Mouse (Mus musculus) embryonic facial prominence, embryonic 12.5 days (tissue): Measurements from ENCODE around the gene Slc25a54. TPM values are rescaled to one million over a fixed set of nuclear protein-coding genes. Genes with fewer than 3 reads are reported as not detected.

ENCODE experiments used
- ATAC-seq: fragments of 200-750 bp; cut with Nextera tagmentation; 2 replicates; pipeline ENCODE4 v1.8.0; 2017; ENCODE audit not compliant: insufficient number of reproducible peaks, insufficient read depth, low FRiP score, low TSS enrichment
- H3K27ac ChIP-seq: fragments of 300-500 bp; sonication (generic); 2 replicates; pipeline ENCODE4 v1.5.1; 2016; ENCODE audit warnings: mild to moderate bottlenecking
- H3K27me3 ChIP-seq: fragments of 300-500 bp; sonication (generic); 2 replicates; pipeline ENCODE4 v1.6.1; 2016; ENCODE audit warnings: mild to moderate bottlenecking, moderate library complexity
- H3K36me3 ChIP-seq: fragments of 300-500 bp; sonication (generic); 2 replicates; pipeline ENCODE4 v1.6.1; 2016; ENCODE audit warnings: mild to moderate bottlenecking
- H3K4me1 ChIP-seq: fragments of 300-500 bp; sonication (generic); 2 replicates; pipeline ENCODE4 v1.6.1; 2016
- H3K4me2 ChIP-seq: fragments of 300-500 bp; sonication (generic); replicated peaks from 2 replicates; pipeline ENCODE4 v1.6.1; 2016; ENCODE audit warnings: mild to moderate bottlenecking, moderate library complexity
- H3K4me3 ChIP-seq: fragments of 300-500 bp; sonication (generic); 2 replicates; pipeline ENCODE4 v1.5.1; 2016; ENCODE audit warnings: mild to moderate bottlenecking
- H3K9ac ChIP-seq: fragments of 300-500 bp; sonication (generic); 2 replicates; pipeline ENCODE4 v1.6.1; 2016; ENCODE audit warnings: mild to moderate bottlenecking, moderate library complexity
- H3K9me3 ChIP-seq: fragments of 300-500 bp; sonication (generic); 2 replicates; pipeline ENCODE4 v1.6.1; 2016; ENCODE audit warnings: mild to moderate bottlenecking, moderate library complexity
- WGBS: fragments of 180-500 bp; shearing (Covaris S2); methylation state at CpG from one replicate; pipeline ENCODE4 v1.1.7; 2016; 5-methylcytosine and 5-hydroxymethylcytosine counted together
- polyA plus RNA-seq: library from polyadenylated mRNA; unstranded; fragments of >200 nt; fragmentation: Nextera tagmentation; extraction: Ambion mirVana; gene quantifications from 2 replicates; pipeline ENCODE4 v1.2.1, GENCODE M21; 2016

The Slc25a54 gene
- polyA plus RNA-seq, 1 experiment from 2014 or later = not detected

DNA sequence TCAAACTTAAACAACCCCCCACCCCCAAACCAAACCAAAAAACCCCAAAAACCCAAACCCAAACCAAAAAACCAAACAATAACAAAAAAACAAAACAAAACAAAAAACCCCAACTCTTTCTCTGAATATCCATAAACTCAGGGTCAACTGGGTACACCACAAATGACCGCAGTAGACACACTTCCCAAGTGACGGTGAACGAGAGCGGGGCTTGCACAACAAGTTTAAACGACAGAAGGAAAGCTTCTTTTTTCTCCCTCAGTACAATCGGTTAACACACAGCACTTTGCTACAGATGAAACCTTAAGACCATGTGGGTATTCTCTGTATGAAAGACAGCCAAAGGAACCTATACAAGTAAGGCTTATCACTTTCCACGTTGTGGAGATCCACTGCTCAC, 17.9 kb upstream of the Slc25a54 start:
- no peaks in the 10 kb centered on the region for H3K4me1 ChIP-seq
- H3K9me3 ChIP-seq = no peaks in the 10 kb centered on the region
- no peak for ATAC-seq
- WGBS = 79% methylated on average over 7 of the region's 7 CpGs
- H3K9ac ChIP-seq = no peak overlapping the region
- H3K27ac ChIP-seq = no peak overlapping the region
- H3K4me3 ChIP-seq = no peak overlapping the region
- no peak overlapping the region for H3K4me2 ChIP-seq
- H3K36me3 ChIP-seq = no peaks in the 10 kb centered on the region
- no peaks in the 10 kb centered on the region for H3K27me3 ChIP-seq

- no peak overlapping the region for H3K4me2 ChIP-seq
- H3K36me3 ChIP-seq = no peaks in the 10 kb centered on the region
- WGBS = 3% methylated on average over 6 of the region's 6 CpGs
- no peak overlapping the region for H3K9ac ChIP-seq
- H3K9me3 ChIP-seq = no peaks in the 10 kb centered on the region
- H3K4me1 ChIP-seq = no peaks in the 10 kb centered on the region
- H3K27me3 ChIP-seq = no peaks in the 10 kb centered on the region
- no peak overlapping the region for H3K27ac ChIP-seq
- ATAC-seq = no peak
- no peak overlapping the region for H3K4me3 ChIP-seq
These were observed 17.3 kb upstream of the Slc25a54 start for GRCm38 (mm10) chr3:109062989-109063388.

DNA sequence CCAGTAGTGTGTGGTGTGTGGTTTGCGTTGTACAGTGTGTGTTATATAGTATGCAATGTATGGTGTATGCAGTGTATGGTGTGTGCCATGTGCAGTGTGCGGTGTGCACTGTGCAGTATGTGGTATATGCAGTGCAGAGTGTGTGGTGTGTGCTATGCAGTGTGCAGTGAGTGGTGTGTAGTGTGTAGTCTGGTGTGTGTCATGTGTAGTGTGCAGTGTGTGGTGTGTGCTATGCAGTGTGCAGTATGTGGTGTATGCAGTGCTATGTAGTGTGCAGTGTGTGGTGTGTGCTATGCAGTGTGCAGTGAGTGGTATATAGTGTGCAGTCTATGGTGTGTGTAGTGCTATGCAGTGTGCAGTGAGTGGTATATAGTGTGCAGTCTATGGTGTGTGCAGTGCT, 4.1 kb downstream of the Slc25a54 start:
- no peaks in the 10 kb centered on the region for H3K27me3 ChIP-seq
- H3K4me1 ChIP-seq = no peaks in the 10 kb centered on the region
- H3K27ac ChIP-seq = no peak overlapping the region
- H3K9ac ChIP-seq = no peak overlapping the region
- H3K4me2 ChIP-seq = no peak overlapping the region
- H3K36me3 ChIP-seq = no peaks in the 10 kb centered on the region
- no peak overlapping the region for H3K4me3 ChIP-seq
- ATAC-seq = peak; percentile 74
- 87% methylated on average over 2 of the region's 2 CpGs for WGBS
- H3K9me3 ChIP-seq = no peaks in the 10 kb centered on the region

DNA sequence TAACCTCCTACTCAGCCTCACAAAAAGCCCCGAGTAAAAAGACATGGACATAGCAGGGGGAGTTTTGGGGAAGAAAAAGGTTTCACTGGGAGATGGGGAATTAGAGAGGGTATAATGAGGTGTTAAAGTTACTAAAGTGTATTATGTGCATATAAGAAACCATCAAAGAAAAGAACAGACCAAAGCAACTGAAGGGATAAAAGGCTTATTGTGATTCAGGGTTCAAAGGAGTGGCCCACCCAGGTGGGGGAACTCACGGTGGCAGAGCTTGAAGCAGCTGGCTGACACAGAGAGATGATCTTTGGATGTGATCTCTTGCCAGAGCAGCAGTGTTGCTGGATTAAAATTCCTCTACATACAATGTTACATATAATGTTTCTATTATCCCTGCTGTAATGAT, 8.2 kb downstream of the Slc25a54 start:
- 16% methylated on average over 2 of the region's 2 CpGs for WGBS
- H3K4me3 ChIP-seq = no peak overlapping the region

GRCm38 (mm10) chr3:109104702-109105101, 24.4 kb downstream of the Slc25a54 start:
- no peaks in the 10 kb centered on the region for H3K9me3 ChIP-seq
- no peak overlapping the region for H3K9ac ChIP-seq
- H3K27me3 ChIP-seq = no peaks in the 10 kb centered on the region
- WGBS = 33% methylated on average over 8 of the region's 8 CpGs
- no peak overlapping the region for H3K4me3 ChIP-seq
- 0 out of 2 replicates have a peak, but pooled peaks cover 3% of the 10 kb centered on the region for H3K4me1 ChIP-seq
- H3K4me2 ChIP-seq = no peak overlapping the region
- no peak overlapping the region for H3K27ac ChIP-seq
- ATAC-seq = 0 out of 2 replicates have a peak, but pooled peaks have one; percentile 28
- no peaks in the 10 kb centered on the region for H3K36me3 ChIP-seq

More for the DNA sequence above, 8.2 kb downstream of the Slc25a54 start:
- Histone ChIP-seq H3K4me2 (no peak overlapping the region), H3K27ac (no peak overlapping the region), H3K9ac (no peak overlapping the region), H3K27me3 (no peaks in the 10 kb centered on the region), H3K4me1 (no peaks in the 10 kb centered on the region), H3K9me3 (no peaks in the 10 kb centered on the region), H3K36me3 (no peaks in the 10 kb centered on the region)
- no peak for ATAC-seq

DNA sequence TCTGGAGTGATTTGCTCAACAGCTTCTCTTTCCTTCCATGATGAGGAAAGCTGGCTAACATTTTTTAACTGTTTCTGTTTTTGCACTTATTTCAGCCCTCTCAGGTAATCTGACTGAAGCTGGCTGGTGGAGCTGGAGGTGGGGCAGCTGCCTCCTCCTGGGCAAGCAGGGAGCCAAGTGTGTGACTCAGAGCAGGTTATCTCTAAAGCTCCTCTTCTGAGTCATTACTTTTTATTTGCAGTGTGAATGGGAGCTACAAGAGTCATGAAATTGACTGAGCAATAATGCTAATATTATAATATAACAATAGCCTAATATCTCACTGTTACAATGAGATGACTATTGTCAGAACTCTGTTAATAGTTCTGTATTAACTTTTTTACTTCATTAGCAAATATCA, 36.9 kb downstream of the Slc25a54 start:
- H3K4me1 ChIP-seq = no peaks in the 10 kb centered on the region
- H3K4me2 ChIP-seq = no peak overlapping the region
- H3K36me3 ChIP-seq = no peaks in the 10 kb centered on the region
- H3K27me3 ChIP-seq = no peaks in the 10 kb centered on the region
- no peaks in the 10 kb centered on the region for H3K9me3 ChIP-seq
- no peak overlapping the region for H3K27ac ChIP-seq
- no peak overlapping the region for H3K9ac ChIP-seq
- ATAC-seq = no peak
- H3K4me3 ChIP-seq = no peak overlapping the region

GRCm38 (mm10) chr3:109119562-109119961, 39.3 kb downstream of the Slc25a54 start:
- Histone ChIP-seq H3K4me1 (peaks cover 9% of the 10 kb centered on the region), H3K4me3 (no peak overlapping the region), H3K27ac (no peak overlapping the region), H3K9ac (no peak overlapping the region), H3K9me3 (no peaks in the 10 kb centered on the region), H3K36me3 (no peaks in the 10 kb centered on the region), H3K27me3 (no peaks in the 10 kb centered on the region), H3K4me2 (no peak overlapping the region)
- ATAC-seq = no peak
- 80% methylated on average over 5 of the region's 5 CpGs for WGBS

DNA sequence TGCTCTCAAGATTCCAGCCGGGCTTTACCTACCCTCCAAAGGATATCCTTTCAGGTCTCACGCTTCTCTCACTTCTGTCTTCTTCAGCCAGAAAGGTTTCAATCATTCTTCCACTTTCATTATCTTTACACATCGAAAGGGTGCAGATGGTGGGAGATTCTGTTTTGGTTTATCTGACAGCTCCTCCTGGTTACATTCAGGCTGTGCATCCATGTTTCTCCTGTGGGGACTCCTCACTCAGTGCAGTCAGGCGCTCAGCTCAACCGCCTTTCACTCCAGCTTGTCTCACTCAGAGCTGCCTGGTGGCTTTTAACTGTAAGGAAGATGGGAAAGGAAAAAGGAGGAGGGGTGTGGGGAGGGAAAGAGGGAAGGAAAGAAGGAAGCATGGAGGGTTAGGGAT, 39.7 kb downstream of the Slc25a54 start:
- no peak for ATAC-seq
- Histone ChIP-seq H3K27ac (no peak overlapping the region), H3K27me3 (no peaks in the 10 kb centered on the region), H3K4me2 (no peak overlapping the region), H3K9ac (no peak overlapping the region), H3K4me3 (no peak overlapping the region), H3K9me3 (no peaks in the 10 kb centered on the region), H3K4me1 (peaks cover 9% of the 10 kb centered on the region), H3K36me3 (no peaks in the 10 kb centered on the region)
- WGBS = 85% methylated on average over 5 of the region's 5 CpGs

DNA sequence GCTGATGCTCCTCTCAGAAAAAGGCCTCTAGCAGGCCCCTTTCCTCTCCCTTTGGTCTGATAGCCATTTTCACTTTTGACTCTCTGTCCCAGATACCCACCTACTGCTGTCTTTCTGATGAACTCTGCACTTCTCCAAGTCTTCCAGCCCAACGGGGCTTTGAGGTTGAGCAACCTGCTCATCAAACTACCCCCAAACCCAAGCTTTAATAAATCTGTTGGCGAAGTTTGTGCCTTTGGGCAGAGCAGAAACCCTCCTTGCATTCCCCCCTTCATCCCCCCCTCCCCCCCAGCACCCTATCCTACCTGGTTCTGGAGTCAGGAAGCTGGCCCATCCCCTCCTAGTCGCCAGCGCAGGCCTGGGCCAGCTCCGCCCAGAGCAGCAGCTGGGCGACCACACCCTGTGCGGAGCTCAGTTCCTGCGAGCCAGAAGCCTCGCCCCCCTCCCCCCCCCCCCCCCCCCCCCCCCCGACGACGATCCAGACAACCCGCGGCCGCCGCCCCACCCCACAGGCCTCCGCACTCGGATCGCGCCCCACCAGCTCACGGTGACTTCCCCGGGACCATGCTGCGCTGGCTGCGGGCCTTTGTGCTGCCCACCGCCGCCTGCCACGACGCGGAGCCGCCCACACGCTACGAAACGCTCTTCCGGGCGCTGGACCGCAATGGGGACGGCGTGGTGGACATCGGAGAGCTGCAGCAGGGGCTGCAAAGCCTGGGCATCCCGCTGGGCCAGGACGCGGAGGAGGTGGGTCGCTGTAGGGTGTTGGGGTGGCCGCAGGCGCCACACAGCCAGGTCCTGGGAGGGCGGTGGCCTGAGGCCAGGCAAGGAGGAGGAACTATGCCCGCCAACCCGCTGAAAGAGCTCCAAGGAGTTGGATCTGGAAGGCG, 42.6 kb downstream of the Slc25a54 start, which contains the start of gene Slc25a24:
Gene Slc25a24, plus strand, starts transcription at position 509 of the 890 bp plus-strand sequence.
- peak within 1 kb of the TSS; percentile 86 for H3K27ac ChIP-seq
- WGBS = 2% methylated on average over 37 of the region's 49 CpGs
- peak; percentile 96 for ATAC-seq

DNA sequence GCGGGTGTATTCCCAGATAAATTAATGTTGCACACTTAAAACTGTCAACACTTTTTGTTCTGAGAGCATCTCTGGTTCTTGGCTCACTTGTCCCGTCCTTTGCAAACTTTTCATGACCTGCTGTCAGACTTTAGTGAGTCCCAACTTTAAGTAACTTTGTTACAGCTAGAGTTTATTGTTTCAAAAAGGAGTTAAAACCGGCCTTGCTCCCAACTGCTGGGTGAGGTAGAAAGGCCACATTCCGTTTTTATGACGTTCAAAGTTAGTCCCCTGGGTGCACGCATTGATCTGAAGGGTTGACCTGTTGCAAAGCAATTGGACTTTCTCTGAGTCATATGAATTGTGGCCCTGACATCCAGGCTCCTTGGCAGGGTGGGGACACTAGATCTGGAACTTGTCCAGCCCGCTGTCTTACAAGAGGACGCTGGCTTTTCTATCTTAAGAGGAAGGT, 43.3 kb downstream of the Slc25a54 start:
- no peak for ATAC-seq
- peak overlapping the region; percentile 81 for H3K9ac ChIP-seq
- peak overlapping the region; percentile 86 for H3K27ac ChIP-seq
- H3K4me1 ChIP-seq = peaks cover 13% of the 10 kb centered on the region
- WGBS = 10% methylated on average over 8 of the region's 8 CpGs
- no peaks in the 10 kb centered on the region for H3K9me3 ChIP-seq
- peak overlapping the region; percentile 65 for H3K4me2 ChIP-seq
- H3K4me3 ChIP-seq = peak overlapping the region; percentile 71
- H3K36me3 ChIP-seq = peaks cover 6% of the 10 kb centered on the region; the same call in 1 of the 2 replicates
- no peaks in the 10 kb centered on the region for H3K27me3 ChIP-seq

More for the DNA sequence above, 42.6 kb downstream of the Slc25a54 start, which contains the start of gene Slc25a24:
- H3K36me3 ChIP-seq = peaks cover 6% of the 10 kb centered on the region; the same call in 1 of the 2 replicates
- H3K9ac ChIP-seq = peak within 1 kb of the TSS; percentile 81
- peak within 1 kb of the TSS; percentile 65 for H3K4me2 ChIP-seq
- peak within 1 kb of the TSS; percentile 71 for H3K4me3 ChIP-seq
- H3K4me1 ChIP-seq = peaks cover 13% of the 10 kb centered on the region
- H3K9me3 ChIP-seq = no peaks in the 10 kb centered on the region
- no peaks in the 10 kb centered on the region for H3K27me3 ChIP-seq

DNA sequence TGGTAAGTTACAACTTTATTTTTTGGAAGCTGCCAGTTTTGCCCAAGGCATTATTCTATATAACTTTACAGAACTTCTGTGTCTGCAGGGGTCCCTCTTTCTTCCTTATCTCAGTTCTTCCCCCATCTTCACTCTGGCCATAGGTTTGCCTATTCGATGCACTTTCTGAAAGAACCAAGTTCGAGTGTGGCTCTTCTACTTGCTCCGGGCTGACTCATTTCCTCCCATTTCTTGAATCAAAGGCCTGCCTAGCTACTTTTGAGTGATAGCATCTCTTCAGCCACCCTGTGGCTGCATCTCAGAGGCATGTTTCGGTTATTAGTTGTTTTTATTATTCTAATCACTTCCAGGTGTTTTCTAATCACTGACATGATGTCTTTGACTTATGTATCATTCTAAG, 43.8 kb downstream of the Slc25a54 start:
- Histone ChIP-seq H3K4me3 (peak overlapping the region; percentile 71), H3K36me3 (peaks cover 6% of the 10 kb centered on the region; the same call in 1 of the 2 replicates), H3K4me2 (peak overlapping the region; percentile 65), H3K27me3 (no peaks in the 10 kb centered on the region), H3K27ac (no peak overlapping the region), H3K9me3 (no peaks in the 10 kb centered on the region), H3K4me1 (peaks cover 13% of the 10 kb centered on the region), H3K9ac (peak overlapping the region; percentile 81)
- no peak for ATAC-seq
- 25% methylated on average over 4 of the region's 4 CpGs for WGBS

DNA sequence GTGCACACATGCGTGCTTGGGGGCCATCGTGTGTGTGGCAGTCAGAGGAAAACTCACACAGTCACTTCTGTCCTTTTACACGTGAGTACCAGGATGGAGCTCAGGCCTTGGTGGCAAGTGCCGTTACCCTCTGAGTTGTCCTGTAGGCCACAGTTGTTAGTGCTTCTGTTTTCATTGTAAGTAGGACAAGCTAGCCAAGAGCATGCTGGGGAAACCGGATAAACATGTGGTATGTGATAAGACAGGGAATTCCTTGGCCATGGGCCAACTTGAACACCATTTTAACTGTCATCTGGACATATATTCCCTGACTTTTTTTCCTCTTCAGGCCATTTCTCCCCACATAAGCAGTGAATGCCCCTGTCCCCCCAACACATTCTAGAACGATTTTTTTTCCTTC, 45.3 kb downstream of the Slc25a54 start:
- Histone ChIP-seq H3K9me3 (no peaks in the 10 kb centered on the region), H3K27me3 (no peaks in the 10 kb centered on the region), H3K36me3 (peaks cover 6% of the 10 kb centered on the region; the same call in 1 of the 2 replicates), H3K4me2 (no peak overlapping the region), H3K27ac (no peak overlapping the region), H3K4me3 (no peak overlapping the region), H3K9ac (no peak overlapping the region), H3K4me1 (peaks cover 13% of the 10 kb centered on the region)
- ATAC-seq = no peak
- 83% methylated on average over 6 of the region's 6 CpGs for WGBS
